Mouse (Mus musculus): ENCODE results near the gene Egf. TPM values are rescaled to one million over a fixed set of nuclear protein-coding genes. Genes with fewer than 3 reads are reported as not detected.
"Not testable (repeated sequence)": the region's sequence is repeated elsewhere in the genome, so short reads cannot be mapped to it uniquely, and the experiment has no call there.

Gene Egf
- 10 to 100 TPM; 19.3 to 19.6 TPM for total RNA-seq (2021)
- long read RNA-seq, experiment 1, full-length matches to known transcripts, result 12 of 19 reads
- long read RNA-seq, experiment 1, partial matches to known transcripts, result 3 of 19 reads
- long read RNA-seq, experiment 1, other reads (novel, unspliced or antisense), result 4 of 19 reads
- long read RNA-seq, experiment 2, full-length matches to known transcripts, result 17 of 26 reads
- long read RNA-seq, experiment 2, partial matches to known transcripts, result 2 of 26 reads
- long read RNA-seq, experiment 2, other reads (novel, unspliced or antisense), result 7 of 26 reads

DNA sequence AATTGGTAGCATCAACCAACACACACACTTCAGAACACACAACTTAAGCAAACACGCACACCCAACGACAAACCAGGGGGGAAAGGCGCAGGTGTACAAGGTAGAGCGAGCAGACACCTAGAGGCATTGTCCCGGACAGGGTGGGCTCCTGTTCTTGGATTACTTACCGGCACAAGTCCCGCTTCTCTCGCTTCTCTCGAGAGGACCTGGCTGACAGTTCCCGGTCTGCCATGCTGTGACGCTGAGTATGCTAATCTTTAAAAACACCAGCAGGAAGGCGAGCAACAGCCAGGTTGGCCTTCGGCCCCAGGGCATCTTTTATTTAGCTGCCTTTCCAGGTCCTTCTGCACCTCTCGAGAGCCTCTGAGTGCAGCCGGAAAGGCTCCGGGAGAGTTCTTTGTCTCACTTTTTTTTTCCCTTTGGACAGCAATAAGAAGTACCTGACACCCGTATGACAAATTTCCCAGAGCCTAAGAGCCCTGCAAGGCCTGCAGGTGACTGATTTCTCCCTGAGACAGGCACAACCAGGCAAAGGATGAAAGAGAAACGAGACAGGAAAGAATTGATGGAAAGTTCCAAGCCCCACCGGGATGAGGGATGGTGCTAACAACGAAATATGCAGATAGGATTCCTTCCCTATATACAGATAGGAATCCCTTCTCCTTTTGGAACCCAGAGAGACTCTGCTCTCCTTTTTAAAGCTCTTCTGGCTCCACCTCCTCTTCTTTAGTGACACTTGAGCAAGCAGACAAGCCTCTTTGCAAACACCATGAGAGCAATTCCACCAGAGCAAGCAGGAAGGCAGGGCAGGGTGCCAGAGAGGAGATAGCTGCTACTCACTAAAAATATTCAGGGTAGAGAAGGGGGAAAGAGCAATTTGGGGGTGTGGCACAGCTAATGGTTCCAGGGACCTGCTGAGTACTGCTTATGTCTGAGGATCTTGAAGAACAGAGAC is at the start of gene Egf:
TSS of gene Egf (minus strand) at position 667 of the 955 bp plus-strand sequence.
- intact Hi-C loops (cut with DNase I), result no loop called here
- TF ChIP-seq CTCF (IDR thresholded peaks at IDR 0.05), result no peak
- DNase-seq, result peak; percentile 68
- Histone ChIP-seq H3K4me3 (peak within 1 kb of the TSS; percentile 72), H3K27ac (peak within 1 kb of the TSS; percentile 91)

DNA sequence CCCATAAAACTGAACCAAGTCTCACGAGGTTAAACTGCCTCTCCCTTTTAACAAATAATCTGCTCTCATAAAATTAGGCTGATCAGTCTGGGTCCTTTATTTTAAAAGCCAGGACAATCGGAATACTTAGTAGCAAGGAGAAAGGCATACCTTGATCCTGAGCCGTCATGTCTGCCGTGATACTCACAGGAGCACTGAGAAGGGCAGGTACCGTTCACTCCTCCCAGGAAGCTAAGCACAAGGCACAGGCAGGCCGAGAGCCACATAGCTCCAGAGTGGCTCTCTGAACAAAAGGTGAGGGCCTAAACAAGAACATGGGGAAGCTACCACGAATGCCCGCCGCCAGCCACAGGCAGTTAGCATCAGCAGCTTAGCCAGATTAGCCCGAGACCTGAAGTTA is 48.6 kb upstream of the Egf start, which contains the start of gene Lrit3:
TSS of gene Lrit3 (minus strand) at position 266 of the 400 bp plus-strand sequence.
- DNase-seq, result no peak
- no peak for TF ChIP-seq CTCF (IDR thresholded peaks at IDR 0.05)
- intact Hi-C loops (cut with DNase I), result no loop called here
- Histone ChIP-seq H3K27ac (no peak within 1 kb of the TSS), H3K4me3 (no peak within 1 kb of the TSS)

DNA sequence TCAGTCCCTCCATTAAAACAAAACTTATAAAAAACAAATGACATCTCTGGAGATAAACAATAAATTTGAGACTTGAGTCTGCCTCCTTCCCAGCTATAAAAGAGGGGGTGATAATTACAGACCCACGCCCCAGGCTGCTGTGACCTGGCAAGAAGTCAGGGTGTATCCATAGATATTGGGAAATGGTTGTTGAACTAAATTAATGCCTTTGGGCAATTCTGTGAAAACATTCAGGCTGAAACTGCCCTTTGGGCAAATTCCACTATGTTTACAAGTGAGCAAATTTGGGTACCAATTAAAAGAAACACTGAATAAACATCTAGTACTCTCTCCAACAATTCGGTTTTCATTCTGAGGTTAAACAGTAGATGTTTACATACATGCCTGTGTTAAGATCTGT is 43.9 kb upstream of the Egf start:
- TF ChIP-seq CTCF (IDR thresholded peaks at IDR 0.05), result no peak
- Histone ChIP-seq H3K27ac (no peak overlapping the region), H3K4me3 (no peak overlapping the region)
- intact Hi-C loops (cut with DNase I), result no loop called here
- DNase-seq, result no peak

DNA sequence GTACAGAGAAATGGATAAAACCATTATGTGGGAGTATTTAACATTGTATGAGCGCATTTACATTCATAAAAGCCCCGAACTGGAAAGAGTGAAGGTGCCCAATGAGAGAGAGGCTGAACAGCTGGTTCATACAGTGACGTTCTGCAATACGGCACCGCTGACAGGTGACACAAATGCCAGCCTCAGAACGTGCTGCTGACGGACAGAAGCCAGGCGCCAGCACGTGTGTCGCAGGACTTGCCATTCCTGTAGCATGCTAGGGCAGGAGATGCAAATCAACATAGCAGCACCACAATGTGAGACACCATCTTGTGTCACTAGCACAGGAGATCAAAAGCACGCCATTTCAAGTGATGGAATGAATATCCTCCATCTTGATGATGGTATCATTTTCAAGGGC is 43.4 kb upstream of the Egf start:
- H3K27ac ChIP-seq, result no peak overlapping the region
- DNase-seq, result no peak
- H3K4me3 ChIP-seq, result no peak overlapping the region
- no peak for TF ChIP-seq CTCF (IDR thresholded peaks at IDR 0.05)
- intact Hi-C loops (cut with DNase I), result no loop called here

DNA sequence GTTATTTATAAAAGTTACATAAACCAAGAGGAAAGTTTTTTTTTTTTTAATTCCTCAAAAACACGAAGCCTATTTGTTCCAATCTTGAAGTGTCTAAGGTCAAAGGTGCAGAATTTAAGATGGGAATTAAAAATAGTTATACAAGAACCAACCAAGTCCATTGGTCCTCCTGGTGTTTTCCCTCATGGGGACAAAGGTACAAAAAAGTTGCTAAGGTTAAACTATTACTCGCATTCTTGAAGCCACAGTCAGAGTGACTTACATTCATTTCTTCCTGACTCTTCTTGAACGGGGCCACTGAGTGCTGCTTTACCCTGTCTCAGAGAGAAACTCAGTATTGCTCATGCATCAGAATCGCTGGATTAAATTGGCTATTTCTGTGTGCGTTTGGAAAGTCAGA is 42.2 kb upstream of the Egf start:
- no peak for DNase-seq
- Histone ChIP-seq H3K27ac (no peak overlapping the region), H3K4me3 (no peak overlapping the region)
- intact Hi-C loops (cut with DNase I), result no loop called here
- no peak for TF ChIP-seq CTCF (IDR thresholded peaks at IDR 0.05)

DNA sequence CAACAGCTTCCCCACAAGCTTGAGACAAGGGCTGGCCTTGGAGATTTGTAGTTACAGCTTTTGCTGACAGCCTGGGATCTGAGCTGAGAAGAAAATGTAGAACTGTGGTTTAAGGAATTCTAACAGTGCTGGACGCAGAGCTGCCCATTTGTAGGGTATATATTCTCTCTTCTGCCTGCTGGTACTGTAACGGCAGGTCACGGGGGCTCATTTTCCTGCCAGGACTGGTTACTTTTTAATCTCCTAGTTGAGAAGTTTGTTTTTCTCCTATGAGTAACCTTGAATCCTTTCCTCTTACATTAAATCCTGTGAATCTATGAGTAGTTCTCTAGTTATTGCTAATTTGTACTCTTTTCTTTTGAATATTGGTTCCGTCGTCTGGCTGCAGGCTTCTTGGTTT is 38.7 kb upstream of the Egf start:
- Histone ChIP-seq H3K27ac (no peak overlapping the region), H3K4me3 (no peak overlapping the region)
- intact Hi-C loops (cut with DNase I), result no loop called here
- no peak for TF ChIP-seq CTCF (IDR thresholded peaks at IDR 0.05)
- DNase-seq, result no peak

DNA sequence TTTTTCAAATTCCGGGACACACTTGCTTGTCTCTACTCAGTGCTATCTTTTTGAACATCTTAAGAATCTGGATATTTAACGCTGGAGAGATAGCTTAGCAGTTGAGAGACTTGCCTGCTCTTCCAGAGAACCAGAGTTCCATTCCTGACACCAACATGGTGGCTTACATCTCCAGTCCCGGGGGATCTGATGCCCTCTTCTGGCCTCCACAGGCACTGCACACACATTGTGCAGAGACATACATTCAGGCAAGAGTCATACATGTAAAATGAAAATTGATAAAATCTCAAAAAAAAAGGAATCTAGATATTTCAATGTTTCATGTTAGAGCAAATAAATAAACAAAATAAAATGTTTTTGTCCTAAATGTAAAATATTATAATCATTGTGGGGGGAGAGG is 27.6 kb upstream of the Egf start:
- no peak for DNase-seq
- intact Hi-C loops (cut with DNase I), result no loop called here
- peak; percentile 13; the same call in 1 of the 2 replicates for TF ChIP-seq CTCF (IDR thresholded peaks at IDR 0.05)
- no peak overlapping the region for H3K27ac ChIP-seq
- H3K4me3 ChIP-seq, result no peak overlapping the region

DNA sequence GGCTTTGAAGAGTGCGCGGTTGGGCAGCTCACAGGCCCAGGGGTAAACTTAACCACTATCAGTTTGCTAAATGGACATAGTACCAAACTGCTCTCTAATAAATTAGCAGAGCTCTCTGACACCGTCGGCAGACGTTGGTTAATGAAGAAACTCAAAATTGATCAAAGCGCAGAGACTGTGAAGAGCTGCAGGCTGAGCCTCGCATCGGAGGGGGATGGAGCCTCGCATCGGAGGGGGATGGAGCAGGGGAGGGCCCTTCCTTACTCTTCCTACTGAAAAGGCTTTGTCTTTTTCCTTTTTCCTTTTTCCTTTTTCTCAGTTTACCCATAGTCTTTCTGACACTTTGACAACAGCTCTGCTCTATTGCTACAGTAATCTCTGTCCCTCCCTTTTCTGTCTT is 26.3 kb upstream of the Egf start:
- no peak for DNase-seq
- Histone ChIP-seq H3K4me3 (no peak overlapping the region), H3K27ac (no peak overlapping the region)
- intact Hi-C loops (cut with DNase I), result no loop called here
- TF ChIP-seq CTCF (IDR thresholded peaks at IDR 0.05), result no peak

DNA sequence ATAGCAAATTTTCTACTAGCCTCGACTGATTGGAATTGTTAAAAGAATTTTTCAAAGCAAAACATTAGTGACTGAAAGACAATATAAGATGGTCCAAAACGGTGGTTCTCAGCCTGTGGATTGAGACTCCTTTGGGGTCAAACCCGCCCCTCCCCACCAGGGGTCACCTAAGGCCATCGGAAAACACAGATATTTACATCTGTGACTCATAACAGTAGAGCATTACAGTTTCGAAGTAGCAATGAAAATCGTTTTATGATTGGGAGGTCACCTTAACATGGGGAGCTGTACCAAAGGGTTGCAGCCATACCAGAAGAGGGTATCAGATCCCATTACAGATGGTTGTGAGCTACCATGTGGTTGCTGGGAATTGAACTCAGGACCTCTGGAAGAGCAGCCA is 16.1 kb upstream of the Egf start:
- no peak for DNase-seq
- no peak for TF ChIP-seq CTCF (IDR thresholded peaks at IDR 0.05)
- Histone ChIP-seq H3K4me3 (no peak overlapping the region), H3K27ac (no peak overlapping the region)
- intact Hi-C loops (cut with DNase I), result no loop called here

DNA sequence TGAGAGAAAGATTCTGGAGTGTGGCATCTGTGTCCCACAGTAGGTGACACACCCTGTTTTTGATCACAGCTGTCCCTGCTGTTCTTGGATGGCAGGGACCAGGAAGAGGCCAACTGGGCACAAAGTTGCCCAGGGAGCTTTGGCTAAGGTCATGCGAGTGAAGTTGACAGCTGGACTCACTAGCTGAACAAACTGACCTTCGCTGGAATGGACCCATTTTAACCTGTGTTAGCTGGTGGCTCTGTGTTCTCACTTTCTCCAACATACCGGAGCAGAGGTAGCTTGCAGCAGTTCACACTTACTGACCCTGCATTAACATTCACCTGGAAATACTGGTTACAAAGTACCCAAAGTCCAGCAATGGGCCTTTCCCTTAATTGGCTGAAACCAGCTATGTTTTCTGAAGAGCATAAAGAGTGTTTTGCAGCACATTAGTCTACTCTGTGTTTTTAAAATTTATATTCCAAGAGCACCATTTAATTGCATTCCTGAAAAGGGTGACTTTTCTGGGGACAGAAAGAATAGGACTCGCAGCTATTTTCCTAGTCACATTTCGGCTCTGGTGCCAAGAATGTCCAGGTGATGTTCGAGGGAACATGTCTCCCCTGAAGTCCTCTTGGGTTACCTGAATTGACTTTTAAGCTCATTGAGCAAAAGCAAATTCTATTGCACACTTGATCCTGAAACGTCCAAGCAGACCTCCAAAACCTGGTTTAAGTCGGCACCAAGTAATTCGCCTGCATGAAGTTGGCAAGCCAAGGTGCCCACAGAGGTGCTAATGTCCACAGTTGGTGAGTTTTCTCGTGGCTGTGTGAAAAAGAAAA is 12.1 kb upstream of the Egf start:
- no peak for TF ChIP-seq CTCF (IDR thresholded peaks at IDR 0.05)
- Histone ChIP-seq H3K27ac (peak overlapping the region; percentile 77), H3K4me3 (no peak overlapping the region)
- intact Hi-C loops (cut with DNase I), result no loop called here
- peak; percentile 39 for DNase-seq

DNA sequence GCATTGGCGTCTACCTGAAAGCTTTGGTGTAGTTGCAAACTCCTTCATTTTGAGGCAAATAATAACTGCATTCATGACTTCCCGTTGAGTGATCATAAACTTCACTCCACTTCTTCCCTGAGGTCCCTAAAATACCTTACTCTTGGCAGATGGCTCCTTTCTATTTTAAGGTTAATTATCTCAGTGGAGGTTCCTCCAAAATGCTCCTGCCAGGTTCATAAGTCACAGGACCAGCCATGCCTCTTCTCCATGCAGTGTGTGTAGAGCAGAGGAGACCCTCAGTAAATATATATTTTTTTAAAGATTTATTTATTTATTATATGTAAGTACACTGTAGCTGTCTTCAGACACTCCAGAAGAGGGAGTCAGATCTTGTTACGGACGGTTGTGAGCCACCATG is 11.0 kb upstream of the Egf start:
- Histone ChIP-seq H3K27ac (peak overlapping the region; percentile 77), H3K4me3 (no peak overlapping the region)
- DNase-seq, result no peak
- no peak for TF ChIP-seq CTCF (IDR thresholded peaks at IDR 0.05)
- intact Hi-C loops (cut with DNase I), result no loop called here

DNA sequence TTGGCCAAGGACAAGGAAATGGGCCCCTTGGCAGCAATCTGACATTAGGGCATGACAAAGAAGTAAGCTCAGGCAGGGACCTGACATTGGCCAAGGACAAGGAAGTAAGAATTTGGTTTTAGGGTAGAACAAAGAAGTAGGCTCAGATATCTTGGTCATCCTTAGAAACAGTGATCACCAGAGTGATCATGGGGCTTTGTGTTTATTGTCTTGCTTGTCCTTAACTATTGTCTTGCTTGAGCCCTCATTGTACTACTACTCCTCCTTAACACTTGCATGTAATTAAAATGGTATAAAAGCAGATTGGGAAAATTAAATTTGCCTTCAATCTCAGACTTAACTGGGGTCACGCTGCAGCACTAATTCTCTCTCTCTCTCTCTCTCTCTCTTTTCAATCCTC is 2.5 kb upstream of the Egf start:
- intact Hi-C loops (cut with DNase I); DNase-seq; H3K27ac ChIP-seq; H3K4me3 ChIP-seq: not testable (repeated sequence)

DNA sequence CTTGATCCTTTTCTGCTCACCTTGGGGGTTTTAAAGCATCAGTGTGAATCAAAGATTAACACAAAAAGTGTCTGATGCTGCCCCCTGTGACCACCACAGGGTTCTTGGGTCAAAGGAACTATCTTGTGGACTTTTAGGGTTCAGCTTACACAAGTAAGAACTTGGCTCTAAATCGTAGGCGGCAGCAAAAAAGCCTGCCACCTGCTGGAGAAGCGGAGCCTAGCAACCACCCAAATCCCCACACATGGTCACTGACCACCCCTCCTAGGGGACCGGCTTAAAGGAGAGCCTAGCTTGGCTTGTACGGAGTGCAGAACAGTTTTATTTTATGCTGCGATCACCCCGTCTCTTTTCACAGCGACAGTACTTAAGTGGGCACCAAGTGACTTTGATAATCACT is 10.3 kb downstream of the Egf start:
- intact Hi-C loops (cut with DNase I), result no loop called here
- peak; percentile 79 for TF ChIP-seq CTCF (IDR thresholded peaks at IDR 0.05)
- H3K27ac ChIP-seq, result no peak overlapping the region
- no peak overlapping the region for H3K4me3 ChIP-seq
- peak; percentile 50 for DNase-seq

Data from gastrocnemius, adult 2 months (tissue).